Mouse (Mus musculus) C2C12 (cell line): ENCODE measurements around the gene Lpp.

Experiments
- CEBPB ChIP-seq: IDR thresholded peaks from one replicate; pipeline ENCODE4 v1.6.1; 2011; ENCODE audit warnings: low read depth, mild to moderate bottlenecking, control low read depth, moderate library complexity
- CTCF ChIP-seq: IDR thresholded peaks from one replicate; pipeline ENCODE4 v1.5.1; 2011; ENCODE audit not compliant: control insufficient read depth, insufficient read depth, insufficient read length
- FOSL1 ChIP-seq: IDR thresholded peaks from one replicate; pipeline ENCODE4 v1.8.0; 2011; ENCODE audit warnings: mild to moderate bottlenecking, low read length; ENCODE audit not compliant: poor library complexity, insufficient read depth, severe bottlenecking
- MAX ChIP-seq: IDR thresholded peaks from one replicate; pipeline ENCODE4 v1.6.1; 2011; ENCODE audit warnings: mild to moderate bottlenecking, control low read depth
- MYOG ChIP-seq: IDR thresholded peaks from one replicate; pipeline ENCODE4 v1.6.1; 2011; ENCODE audit not compliant: control insufficient read depth, insufficient read length; ENCODE audit errors: extremely low read depth

GRCm38 (mm10) chr16:24846141-24846540 is 452.8 kb downstream of the Lpp start:
- TF ChIP-seq CTCF, result no peak
- TF ChIP-seq CEBPB, result no peak
- TF ChIP-seq MAX, result no peak
- TF ChIP-seq FOSL1, result no peak
- TF ChIP-seq MYOG, result no peak
